Mouse (Mus musculus): ENCODE results near the gene Cyp2d22. TPM values are rescaled to one million over a fixed set of nuclear protein-coding genes. Genes with fewer than 3 reads are reported as not detected.

Cyp2d22 gene
- polyA plus RNA-seq (2017; shearing (Covaris generic)), result 4.3 TPM

DNA sequence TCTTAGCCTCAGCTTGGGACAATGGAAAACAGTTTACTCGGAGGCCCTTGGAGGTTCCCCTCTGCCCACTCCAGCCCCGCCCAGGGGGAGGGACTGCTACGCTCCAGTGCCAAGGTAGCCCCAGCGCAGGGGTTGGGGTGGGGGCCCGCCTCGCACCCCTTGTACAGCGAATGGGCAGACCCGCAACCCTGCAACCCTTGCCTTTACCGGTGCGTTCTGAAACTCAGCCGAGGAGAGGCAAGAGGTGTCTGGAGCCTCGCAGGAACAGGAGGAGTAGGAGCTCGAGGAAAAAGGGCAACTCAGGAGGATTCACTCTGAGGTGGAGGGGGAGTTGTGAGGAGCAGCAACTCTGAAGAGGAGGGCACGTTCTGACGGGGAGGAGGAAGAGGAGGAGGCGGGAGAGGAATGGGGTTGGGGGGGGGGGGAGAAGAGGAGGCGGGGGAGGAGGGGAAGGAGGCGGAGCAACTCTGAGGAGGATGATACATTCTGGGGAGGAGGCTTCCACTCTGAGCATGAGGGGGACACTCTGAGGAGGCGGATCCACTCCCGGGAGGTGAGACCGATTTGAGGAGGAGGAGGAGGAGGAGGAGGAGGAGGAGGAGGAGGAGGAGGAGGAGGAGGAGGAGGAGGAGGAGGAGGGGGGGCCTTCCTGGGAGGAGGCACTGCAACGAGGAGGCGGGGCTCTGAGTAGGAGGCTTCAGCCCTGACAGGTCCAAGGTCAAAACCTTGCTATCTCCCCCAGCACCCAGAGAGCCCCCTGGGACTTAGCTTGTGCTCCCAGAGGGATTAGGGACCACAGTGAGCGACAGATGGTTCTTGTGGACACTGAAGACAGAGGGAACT is at the start of gene Cyp2d22:
Gene Cyp2d22 (minus strand): TSS at position 390 of the 843 bp plus-strand sequence.

DNA sequence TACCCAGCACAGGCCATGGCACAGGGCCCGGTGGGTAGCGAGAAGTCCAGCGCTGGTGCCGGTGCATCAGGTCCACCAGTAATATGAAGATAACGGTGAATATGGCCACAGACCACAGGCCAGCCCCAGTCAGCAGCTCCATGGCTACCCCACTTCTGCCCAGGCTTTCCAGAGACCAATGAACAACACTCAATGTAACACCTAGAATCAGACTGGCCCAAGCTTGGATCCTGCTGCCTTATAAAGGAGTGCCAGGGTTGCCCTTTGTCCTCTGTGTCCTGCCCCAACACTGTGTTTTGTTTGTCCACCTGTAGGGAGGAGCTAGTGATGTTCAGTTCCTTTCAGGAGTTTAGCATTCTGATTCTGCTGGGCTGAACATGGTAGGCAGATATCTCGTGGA is 26.9 kb upstream of the Cyp2d22 start, which contains the start of gene Cyp2d10:
Gene Cyp2d10 (minus strand): TSS at position 215 of the 400 bp plus-strand sequence.

DNA sequence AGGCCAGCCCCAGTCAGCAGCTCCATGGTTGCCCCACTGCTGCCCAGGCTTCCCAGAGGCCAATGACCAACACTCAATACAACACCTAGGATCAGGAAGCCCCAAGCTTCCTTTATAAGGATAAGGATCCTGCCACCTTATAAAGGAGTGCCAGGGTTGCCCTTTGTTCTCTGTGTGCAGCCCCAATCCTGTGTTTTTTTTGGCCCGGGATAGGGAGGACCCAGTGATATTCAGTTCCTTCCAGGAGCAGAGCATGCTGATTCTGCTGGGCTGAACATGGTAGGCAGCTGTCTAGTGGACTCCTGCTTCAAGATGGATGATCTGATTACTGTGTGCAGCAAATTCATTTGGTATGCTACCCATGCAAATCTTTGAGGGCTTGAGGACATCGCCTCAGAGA is 13.9 kb upstream of the Cyp2d22 start, which contains the start of gene Cyp2d11:
Gene Cyp2d11 (minus strand): TSS at position 101 of the 400 bp plus-strand sequence.

DNA sequence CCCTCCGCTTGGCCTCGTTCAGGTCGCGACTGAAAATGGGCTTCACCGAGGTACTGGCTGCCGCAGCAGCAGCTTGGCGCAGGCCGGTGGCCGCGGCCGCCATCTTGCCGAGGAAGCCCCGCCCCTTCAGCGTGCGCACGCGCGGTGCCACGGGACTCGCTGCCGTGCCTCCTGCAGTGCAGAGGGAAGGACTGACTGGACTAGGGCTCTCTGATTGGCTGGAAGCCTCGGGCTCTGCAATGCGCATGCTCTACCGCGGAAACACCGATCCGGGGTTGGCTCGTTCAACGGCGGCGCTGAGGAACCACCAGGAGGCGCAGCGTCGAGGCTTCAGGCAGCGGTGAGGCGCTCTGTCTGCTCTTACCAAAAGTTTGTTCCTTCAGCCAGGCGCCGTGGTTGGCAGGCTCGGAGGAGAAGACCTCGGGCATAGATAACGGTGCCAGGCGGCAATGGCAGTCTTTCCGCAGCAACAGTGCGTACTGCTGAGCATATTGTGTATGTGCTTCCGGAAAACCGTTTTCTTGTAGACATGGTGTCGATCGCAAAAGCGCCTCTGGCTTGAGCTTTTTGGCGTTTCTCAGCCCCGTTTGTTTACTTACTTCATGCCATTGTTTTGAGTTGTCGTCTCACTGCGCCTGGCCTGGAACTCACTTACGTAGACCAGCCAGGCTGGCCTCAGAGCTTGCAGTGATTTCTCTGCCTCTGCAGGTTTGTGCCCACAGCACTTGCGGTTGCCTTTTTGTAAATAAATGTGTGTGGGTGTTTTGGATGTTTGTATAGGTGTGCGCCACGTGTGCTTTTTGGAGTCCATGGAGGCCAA is 25.7 kb downstream of the Cyp2d22 start, which contains the start of gene Ndufa6:
Gene Ndufa6 (minus strand): TSS at position 197 of the 820 bp plus-strand sequence.

DNA sequence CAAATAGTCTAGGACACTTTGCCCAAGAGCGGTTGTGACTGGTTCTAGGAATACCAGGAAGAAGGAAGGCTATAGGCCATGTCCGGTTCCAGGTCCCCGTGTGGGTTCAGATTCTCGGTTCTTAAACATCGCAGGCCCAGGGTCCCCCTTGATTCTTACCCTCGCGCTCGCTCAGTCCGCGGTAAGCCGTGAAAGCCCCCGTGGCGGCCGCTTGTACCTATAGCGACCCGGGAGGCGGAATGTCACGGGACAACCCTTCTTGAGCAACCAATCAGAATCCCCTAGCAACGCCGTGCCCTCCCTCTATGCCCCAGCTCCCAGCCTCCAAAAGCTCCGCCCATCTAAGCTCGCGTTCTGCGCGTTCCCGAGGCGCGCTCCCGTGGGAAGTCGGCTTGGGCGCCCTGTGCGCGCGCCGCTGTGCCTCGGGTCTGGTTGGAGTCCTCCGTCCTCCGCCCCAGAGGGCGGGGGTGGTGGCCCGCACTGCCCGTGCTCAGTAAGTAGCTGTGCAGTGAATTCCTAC is 41.4 kb downstream of the Cyp2d22 start, which contains the start of the genes Naga, Pheta2 and Smdt1:
Gene Naga (minus strand): TSS at position 333 of the 520 bp plus-strand sequence.
Gene Pheta2 (plus strand): TSS at position 350 of the 520 bp plus-strand sequence.
Gene Smdt1 (plus strand): TSS at position 367 of the 520 bp plus-strand sequence.

Other genes with a start within 250 kb of the Cyp2d22 start
- 179 TPM for gene Srebf2, start 233.1 kb downstream of the Cyp2d22 start, polyA plus RNA-seq (2017; shearing (Covaris generic))
- gene Shisa8, start 167.4 kb downstream of the Cyp2d22 start, polyA plus RNA-seq (2017; shearing (Covaris generic)), result not detected
- 0.56 TPM for gene Tnfrsf13c, start 155.9 kb downstream of the Cyp2d22 start, polyA plus RNA-seq (2017; shearing (Covaris generic))
- gene Cenpm, start 135.5 kb downstream of the Cyp2d22 start, polyA plus RNA-seq (2017; shearing (Covaris generic)), result 0.84 TPM
- gene 1500009C09Rik, start 127.9 kb downstream of the Cyp2d22 start, polyA plus RNA-seq (2017; shearing (Covaris generic)), result not detected
- not detected for gene Sept3, start 105.4 kb downstream of the Cyp2d22 start, polyA plus RNA-seq (2017; shearing (Covaris generic))
- not detected for gene Wbp2nl, start 81.3 kb downstream of the Cyp2d22 start, polyA plus RNA-seq (2017; shearing (Covaris generic))
- gene Naga, start 41.3 kb downstream of the Cyp2d22 start, polyA plus RNA-seq (2017; shearing (Covaris generic)), result 31.6 TPM
- gene Pheta2, start 41.3 kb downstream of the Cyp2d22 start, polyA plus RNA-seq (2017; shearing (Covaris generic)), result 0.26 TPM
- 159 TPM for gene Smdt1, start 41.3 kb downstream of the Cyp2d22 start, polyA plus RNA-seq (2017; shearing (Covaris generic))
- 256 TPM for gene Ndufa6, start 25.9 kb downstream of the Cyp2d22 start, polyA plus RNA-seq (2017; shearing (Covaris generic))
- gene Cyp2d11, start 13.8 kb upstream of the Cyp2d22 start, polyA plus RNA-seq (2017; shearing (Covaris generic)), result not detected
- not detected for gene Cyp2d10, start 26.9 kb upstream of the Cyp2d22 start, polyA plus RNA-seq (2017; shearing (Covaris generic))
- not detected for gene Cyp2d9, start 53.2 kb upstream of the Cyp2d22 start, polyA plus RNA-seq (2017; shearing (Covaris generic))
- not detected for gene Cyp2d12, start 174.8 kb upstream of the Cyp2d22 start, polyA plus RNA-seq (2017; shearing (Covaris generic))
- not detected for gene Cyp2d34, start 240.7 kb upstream of the Cyp2d22 start, polyA plus RNA-seq (2017; shearing (Covaris generic))

Data from effector memory CD4-positive, alpha-beta T cell, adult 5 months (primary cell).